Mouse (Mus musculus): Measurements from ENCODE around the gene 4933434E20Rik. TPM values are rescaled to one million over a fixed set of nuclear protein-coding genes. Genes with fewer than 3 reads are reported as not detected.

4933434E20Rik gene
- polyA plus RNA-seq (2016; fragmentation: Nextera tagmentation; extraction: Ambion mirVana) = 136 and 141 TPM in 2 replicates

DNA sequence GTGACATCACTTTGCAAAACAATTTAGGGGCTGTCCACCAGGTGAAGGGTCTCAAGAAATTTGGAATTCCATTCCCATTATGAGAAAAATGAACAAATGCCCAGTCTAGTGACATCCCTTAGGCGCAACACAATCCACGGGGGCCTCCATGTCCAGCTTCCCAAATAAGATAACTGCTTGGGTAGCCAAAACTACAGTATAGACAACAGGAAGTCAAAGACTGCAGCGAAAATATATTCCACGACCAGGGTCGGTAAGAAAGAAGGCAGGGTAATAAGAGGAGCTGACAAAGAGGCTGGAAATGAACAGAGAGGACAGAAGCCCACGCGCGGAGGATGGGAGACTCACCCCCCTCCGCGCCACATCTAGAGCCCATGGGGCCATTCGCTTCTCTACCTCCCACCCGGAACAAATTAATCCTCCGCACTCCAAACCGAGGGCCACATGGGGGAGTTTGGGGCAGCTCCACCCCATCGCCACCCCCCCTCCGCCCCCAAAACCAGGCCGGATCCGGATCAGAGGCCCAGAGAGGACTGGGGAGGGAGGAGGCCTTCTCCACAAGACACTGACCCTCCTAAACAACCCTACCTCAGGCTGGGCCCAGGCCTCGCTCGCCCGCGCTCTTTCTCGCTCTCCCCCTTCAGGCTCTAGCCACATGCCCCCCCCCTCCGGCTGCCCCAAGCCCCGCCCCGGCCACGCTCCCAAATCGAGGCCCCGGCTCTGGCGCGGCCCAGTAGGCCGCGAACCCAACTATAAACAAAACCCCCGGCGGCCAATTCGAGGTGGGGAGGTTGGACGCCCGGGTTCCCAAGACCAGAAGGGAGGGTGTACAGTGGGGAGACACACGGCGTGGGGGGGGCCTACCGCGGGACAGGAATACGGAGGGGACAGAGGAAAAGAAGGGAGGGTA, at the start of gene 4933434E20Rik:
TSS of gene 4933434E20Rik (plus strand) at position 196 of the 910 bp plus-strand sequence.
- Histone ChIP-seq H3K4me2 (peak within 1 kb of the TSS; percentile 71), H3K27ac (ENCODE audit: poor library complexity, severe bottlenecking) (peak within 1 kb of the TSS; percentile 98), H3K4me1 (replicated peaks) (peaks cover 17% of the 10 kb centered on the region), H3K27me3 (replicated peaks) (no peaks in the 10 kb centered on the region), H3K36me3 (peaks cover 22% of the 10 kb centered on the region), H3K9me3 (replicated peaks) (no peaks in the 10 kb centered on the region), H3K9ac (peak within 1 kb of the TSS; percentile 97), H3K4me3 (peak within 1 kb of the TSS; percentile 90)
- ATAC-seq (ENCODE audit: insufficient number of reproducible peaks, low FRiP score) = peak; percentile 80
- under 1% methylated on average over 43 of the region's 43 CpGs for WGBS

- 80% methylated on average over 3 of the region's 3 CpGs for WGBS
- no peaks in the 10 kb centered on the region for H3K9me3 ChIP-seq (replicated peaks)
- H3K4me1 ChIP-seq (replicated peaks) = peaks cover 5% of the 10 kb centered on the region; the same call in 1 of the 2 replicates
- no peak overlapping the region for H3K27ac ChIP-seq (ENCODE audit: poor library complexity, severe bottlenecking)
- H3K4me2 ChIP-seq = no peak overlapping the region
- no peaks in the 10 kb centered on the region for H3K27me3 ChIP-seq (replicated peaks)
- no peak overlapping the region for H3K4me3 ChIP-seq
- ATAC-seq (ENCODE audit: insufficient number of reproducible peaks, low FRiP score) = no peak
- H3K9ac ChIP-seq = no peak overlapping the region
- H3K36me3 ChIP-seq = peaks cover 74% of the 10 kb centered on the region
Observed at GRCm38 (mm10) chr3:90004091-90004796, 47.2 kb upstream of the 4933434E20Rik start.

DNA sequence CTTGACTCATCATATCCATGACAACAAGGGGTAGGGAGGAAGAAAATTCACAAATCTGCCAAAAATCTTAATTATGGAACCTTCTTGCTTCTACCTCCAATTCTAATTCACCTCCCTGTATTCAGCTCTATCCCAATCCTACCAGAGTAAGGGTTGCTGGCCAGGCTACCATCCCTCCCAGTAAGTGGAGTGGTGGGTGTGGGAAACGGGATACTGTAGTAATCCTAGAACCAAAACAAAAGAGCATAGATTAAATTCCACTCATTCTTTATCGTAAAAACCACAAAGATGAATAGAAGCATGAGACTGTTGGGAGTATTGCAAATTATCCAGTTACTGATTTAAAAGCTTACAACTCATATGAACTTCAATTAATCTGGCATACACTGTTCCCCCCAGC, 41.1 kb upstream of the 4933434E20Rik start:
- Histone ChIP-seq H3K4me1 (replicated peaks) (no peaks in the 10 kb centered on the region), H3K36me3 (peaks cover 93% of the 10 kb centered on the region), H3K4me2 (no peak overlapping the region), H3K27ac (ENCODE audit: poor library complexity, severe bottlenecking) (no peak overlapping the region), H3K9me3 (replicated peaks) (no peaks in the 10 kb centered on the region), H3K4me3 (no peak overlapping the region), H3K9ac (no peak overlapping the region), H3K27me3 (replicated peaks) (no peaks in the 10 kb centered on the region)
- WGBS = 75% methylated on average over 2 of the region's 2 CpGs
- no peak for ATAC-seq (ENCODE audit: insufficient number of reproducible peaks, low FRiP score)

DNA sequence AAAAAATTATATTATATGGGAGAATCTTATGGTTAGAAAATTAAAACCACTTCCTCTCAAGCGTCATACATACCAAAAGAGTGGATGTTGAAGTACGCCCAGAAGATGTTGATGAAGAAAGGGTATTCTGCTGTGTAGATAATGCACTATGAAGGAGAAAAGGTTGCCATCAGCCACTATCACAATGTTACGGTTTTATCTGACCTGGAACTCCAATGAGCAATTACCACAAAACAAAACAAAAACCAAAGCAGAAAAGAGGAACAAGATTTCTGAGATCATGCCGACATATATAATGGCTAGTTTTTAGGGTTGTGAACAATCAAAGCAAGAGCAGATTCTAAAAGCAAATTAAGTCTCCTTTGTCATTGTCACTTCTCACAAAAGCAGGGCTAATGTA, 34.8 kb upstream of the 4933434E20Rik start:
- H3K36me3 ChIP-seq = peaks cover 89% of the 10 kb centered on the region
- H3K9ac ChIP-seq = no peak overlapping the region
- WGBS = 92% methylated on average over 4 of the region's 4 CpGs
- no peak for ATAC-seq (ENCODE audit: insufficient number of reproducible peaks, low FRiP score)
- H3K9me3 ChIP-seq (replicated peaks) = no peaks in the 10 kb centered on the region
- H3K4me3 ChIP-seq = no peak overlapping the region
- no peaks in the 10 kb centered on the region for H3K27me3 ChIP-seq (replicated peaks)
- H3K4me2 ChIP-seq = no peak overlapping the region
- no peak overlapping the region for H3K27ac ChIP-seq (ENCODE audit: poor library complexity, severe bottlenecking)
- H3K4me1 ChIP-seq (replicated peaks) = no peaks in the 10 kb centered on the region

DNA sequence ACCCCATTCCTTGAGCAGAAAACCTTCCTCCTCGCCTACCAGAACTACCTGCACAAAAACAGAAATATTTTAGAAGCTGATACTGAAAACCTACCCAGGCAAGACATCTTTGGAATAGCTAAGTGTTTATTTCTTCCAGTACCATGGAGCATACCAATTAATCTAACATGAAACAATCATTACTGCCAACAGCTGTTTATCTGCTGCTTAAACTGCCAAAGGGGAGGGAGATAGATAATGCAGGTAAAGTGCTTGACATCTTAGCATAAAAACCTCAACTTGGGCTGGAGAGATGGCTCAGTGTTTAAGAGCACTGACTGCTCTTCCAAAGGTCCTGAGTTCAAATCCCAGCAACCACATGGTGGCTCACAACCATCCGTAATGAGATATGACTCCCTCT, 16.8 kb upstream of the 4933434E20Rik start:
- H3K36me3 ChIP-seq = peaks cover 63% of the 10 kb centered on the region
- WGBS = 90% methylated on average over 2 of the region's 2 CpGs
- H3K9ac ChIP-seq = no peak overlapping the region
- no peaks in the 10 kb centered on the region for H3K9me3 ChIP-seq (replicated peaks)
- H3K27ac ChIP-seq (ENCODE audit: poor library complexity, severe bottlenecking) = no peak overlapping the region
- ATAC-seq (ENCODE audit: insufficient number of reproducible peaks, low FRiP score) = no peak
- H3K4me3 ChIP-seq = no peak overlapping the region
- no peaks in the 10 kb centered on the region for H3K27me3 ChIP-seq (replicated peaks)
- no peak overlapping the region for H3K4me2 ChIP-seq
- H3K4me1 ChIP-seq (replicated peaks) = no peaks in the 10 kb centered on the region

DNA sequence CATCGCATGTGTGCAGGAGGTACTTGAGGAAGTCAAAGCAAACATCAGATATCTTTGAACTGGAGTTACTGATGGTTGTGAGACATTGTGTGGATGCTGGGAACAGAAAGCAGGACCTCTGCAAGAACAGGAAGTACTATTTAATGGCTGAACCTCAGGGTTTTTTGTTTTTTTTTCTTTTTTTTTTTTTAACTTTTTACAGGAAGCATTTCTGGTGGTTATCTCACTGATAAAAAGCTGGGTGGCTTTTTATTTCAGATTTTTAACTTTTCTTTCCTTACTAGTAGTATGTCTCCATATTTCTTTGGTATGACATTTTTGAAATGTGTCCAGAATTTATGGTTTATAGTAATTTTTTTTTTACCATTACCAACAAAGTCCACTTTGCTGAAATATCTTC, 15.2 kb upstream of the 4933434E20Rik start:
- no peak overlapping the region for H3K9ac ChIP-seq
- H3K9me3 ChIP-seq (replicated peaks) = no peaks in the 10 kb centered on the region
- no peak overlapping the region for H3K27ac ChIP-seq (ENCODE audit: poor library complexity, severe bottlenecking)
- no peaks in the 10 kb centered on the region for H3K27me3 ChIP-seq (replicated peaks)
- H3K4me3 ChIP-seq = no peak overlapping the region
- peaks cover 65% of the 10 kb centered on the region for H3K36me3 ChIP-seq
- 94% methylated on average over 1 of the region's 1 CpGs for WGBS
- H3K4me1 ChIP-seq (replicated peaks) = no peaks in the 10 kb centered on the region
- no peak for ATAC-seq (ENCODE audit: insufficient number of reproducible peaks, low FRiP score)
- no peak overlapping the region for H3K4me2 ChIP-seq

- Histone ChIP-seq H3K27ac (ENCODE audit: poor library complexity, severe bottlenecking) (no peak overlapping the region), H3K4me2 (no peak overlapping the region), H3K9ac (no peak overlapping the region), H3K4me3 (no peak overlapping the region), H3K36me3 (peaks cover 18% of the 10 kb centered on the region), H3K27me3 (replicated peaks) (no peaks in the 10 kb centered on the region), H3K9me3 (replicated peaks) (no peaks in the 10 kb centered on the region), H3K4me1 (replicated peaks) (peaks cover 14% of the 10 kb centered on the region)
- ATAC-seq (ENCODE audit: insufficient number of reproducible peaks, low FRiP score) = no peak
- WGBS = 79% methylated on average over 3 of the region's 3 CpGs
Observed at GRCm38 (mm10) chr3:90049691-90050090, 1.7 kb upstream of the 4933434E20Rik start.

DNA sequence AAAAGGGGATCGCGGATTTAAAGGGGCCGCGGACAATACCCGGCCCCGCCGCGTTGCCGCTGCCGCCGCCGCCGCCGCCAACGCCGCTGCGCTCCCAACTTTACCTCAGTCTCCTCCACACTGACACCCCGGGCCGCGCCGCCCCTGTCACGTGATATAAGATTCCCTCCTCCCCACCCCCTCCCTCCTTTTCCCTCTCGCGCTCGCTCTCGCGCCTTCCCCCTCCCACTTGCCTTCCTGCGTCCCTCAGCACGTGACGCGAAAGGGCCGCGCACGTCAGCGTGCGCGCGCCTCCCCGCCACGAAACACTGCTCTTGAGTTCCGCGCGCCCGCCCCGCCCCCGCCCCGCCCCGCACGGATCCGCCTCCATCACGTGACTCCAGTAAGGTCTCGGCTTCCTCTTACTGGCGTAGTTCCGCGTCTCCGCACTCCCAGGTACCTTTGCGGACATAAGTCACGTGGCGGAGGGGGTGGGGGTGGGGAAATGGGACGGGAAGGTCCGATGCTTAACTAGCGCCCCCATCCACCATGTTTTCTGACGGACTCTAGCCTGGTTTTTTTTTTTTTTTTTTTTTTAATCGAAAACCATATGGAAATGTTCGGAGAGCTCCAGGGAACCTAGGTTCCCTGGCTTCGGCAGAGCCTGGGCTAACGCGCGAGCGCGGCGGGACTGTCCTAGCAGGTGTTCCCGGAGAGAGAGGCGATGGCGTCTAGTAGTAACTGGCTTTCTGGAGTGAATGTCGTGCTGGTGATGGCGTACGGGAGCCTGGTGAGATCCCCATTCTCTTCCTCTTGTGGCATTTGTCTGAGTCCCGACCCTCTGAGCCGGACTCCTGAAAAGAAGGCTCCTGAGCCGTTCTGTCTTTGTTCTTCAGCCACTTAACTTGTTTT, 1.2 kb downstream of the 4933434E20Rik start, which contains the start of gene Ubap2l:
TSS of gene Ubap2l (minus strand) at position 278 of the 891 bp plus-strand sequence.
- peaks cover 28% of the 10 kb centered on the region for H3K36me3 ChIP-seq
- H3K27me3 ChIP-seq (replicated peaks) = no peaks in the 10 kb centered on the region
- peaks cover 17% of the 10 kb centered on the region for H3K4me1 ChIP-seq (replicated peaks)
- H3K9ac ChIP-seq = peak within 1 kb of the TSS; percentile 97
- peak within 1 kb of the TSS; percentile 90 for H3K4me3 ChIP-seq
- H3K9me3 ChIP-seq (replicated peaks) = no peaks in the 10 kb centered on the region
- ATAC-seq (ENCODE audit: insufficient number of reproducible peaks, low FRiP score) = peak; percentile 94
- peak within 1 kb of the TSS; percentile 98 for H3K27ac ChIP-seq (ENCODE audit: poor library complexity, severe bottlenecking)
- WGBS = under 1% methylated on average over 70 of the region's 81 CpGs
- peak within 1 kb of the TSS; percentile 71 for H3K4me2 ChIP-seq

GRCm38 (mm10) chr3:90061549-90061948, 10.1 kb downstream of the 4933434E20Rik start:
- 89% methylated on average over 6 of the region's 6 CpGs for WGBS

GRCm38 (mm10) chr3:90062539-90062938, 11.1 kb downstream of the 4933434E20Rik start:
- H3K9ac ChIP-seq = no peak overlapping the region
- 63% methylated on average over 2 of the region's 2 CpGs for WGBS
- H3K36me3 ChIP-seq = peaks cover 62% of the 10 kb centered on the region
- no peak overlapping the region for H3K27ac ChIP-seq (ENCODE audit: poor library complexity, severe bottlenecking)
- H3K9me3 ChIP-seq (replicated peaks) = no peaks in the 10 kb centered on the region
- H3K27me3 ChIP-seq (replicated peaks) = no peaks in the 10 kb centered on the region
- no peak for ATAC-seq (ENCODE audit: insufficient number of reproducible peaks, low FRiP score)
- no peak overlapping the region for H3K4me2 ChIP-seq
- no peaks in the 10 kb centered on the region for H3K4me1 ChIP-seq (replicated peaks)
- no peak overlapping the region for H3K4me3 ChIP-seq

More at GRCm38 (mm10) chr3:90061549-90061948, 10.1 kb downstream of the 4933434E20Rik start:
- H3K27ac ChIP-seq (ENCODE audit: poor library complexity, severe bottlenecking) = no peak overlapping the region
- H3K4me1 ChIP-seq (replicated peaks) = no peaks in the 10 kb centered on the region
- H3K36me3 ChIP-seq = peaks cover 70% of the 10 kb centered on the region
- no peak overlapping the region for H3K9ac ChIP-seq
- H3K4me2 ChIP-seq = no peak overlapping the region
- no peaks in the 10 kb centered on the region for H3K9me3 ChIP-seq (replicated peaks)
- no peak overlapping the region for H3K4me3 ChIP-seq
- no peak for ATAC-seq (ENCODE audit: insufficient number of reproducible peaks, low FRiP score)
- H3K27me3 ChIP-seq (replicated peaks) = no peaks in the 10 kb centered on the region

All from heart, embryonic 12.5 days (tissue).